Mouse (Mus musculus): ENCODE measurements at regions not wholly inside any gene's neighbourhood (a gene's known extent, or its start where the extent isn't known, plus 50 kb on each side); places are given as distances from the start of the nearest gene placed in this dataset.

- no peak for TF ChIP-seq CEBPB (IDR thresholded peaks at IDR 0.05; ENCODE audit: low read depth)
- no peak for TF ChIP-seq CTCF (IDR thresholded peaks at IDR 0.05; ENCODE audit: control insufficient read depth, insufficient read depth, insufficient read length)
- no peak for TF ChIP-seq USF1 (IDR thresholded peaks at IDR 0.05; ENCODE audit: low read depth)
Observed at GRCm38 (mm10) chr1:88816376-88816945, 114.4 kb upstream of the Arl4c start.

All from C2C12 (cell line).